In the genomic region with DNA sequence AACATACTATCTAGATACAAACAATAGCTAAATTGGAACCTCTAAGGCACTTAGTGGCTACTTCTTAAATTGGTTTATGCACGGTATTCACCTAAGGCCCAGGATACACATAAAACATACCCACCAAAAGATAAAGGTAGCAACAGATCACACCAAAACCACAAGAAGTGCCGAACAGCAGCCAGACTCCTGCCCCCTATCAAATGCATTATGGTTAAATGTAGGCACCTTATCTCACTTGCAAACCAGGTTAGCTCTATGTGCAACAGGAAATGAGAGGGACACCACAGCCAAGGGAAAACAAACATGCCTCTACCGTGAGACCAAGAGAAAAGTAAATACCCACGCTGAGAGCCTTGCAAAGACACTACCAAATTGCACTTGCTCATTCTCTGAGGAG, we compare ENCODE assay signal across 24 mouse cellular contexts.
DNase-seq lines count a peak whose midpoint lies in the region; ATAC-seq lines count a peak whose summit lies in the region.
"Had no signal": no experiment of that assay in that cellular context is flagged by ENCODE, and none has a peak within 500 bp of the region (broad histone marks: within the 10 kb centered on the region; RNA-seq: fewer than 3 reads in every experiment).

No protein-coding gene starts in this region.

- DNase-seq in lung, postnatal 25 days (ENCODE audit: low spot score): peak; percentile 7
- no peak for DNase-seq in lung, postnatal 14 days
- peak; percentile 57 for DNase-seq in CD4-positive helper T cell, adult 2 months (ENCODE audit: low read depth, low spot score)
- peak; percentile 62 for DNase-seq in naive thymus-derived CD4-positive, alpha-beta T cell, adult 2 months (ENCODE audit: low read depth)
- no peak for DNase-seq in cerebellum, postnatal 4 days (ENCODE audit: low spot score in 2 of 2)
- no peak for DNase-seq in hindbrain, embryonic 11.5 days (ENCODE audit: low spot score)
- no peak for DNase-seq in c-Kit-positive CD71-positive TER-119-positive erythroid progenitor cells, embryonic 14.5 days (ENCODE audit: low spot score)
- DNase-seq: adrenal gland, postnatal 25 days; cerebellum, postnatal 14 days; heart, postnatal 10 days; kidney, adult 18-20 months; kidney, postnatal 4 days; liver, embryonic 13.5 days; lung, embryonic 14.5 days; lung, postnatal 4 days; right cerebral cortex, postnatal 14 days had no signal

- H3K9me3 ChIP-seq in hindbrain, embryonic 11.5 days (ENCODE audit: control insufficient read depth, low read length): no peaks in the 10 kb centered on the region
- H3K9me3 ChIP-seq: embryonic facial prominence, embryonic 15.5 days; heart, embryonic 12.5 days; hindbrain, embryonic 10.5 days; limb, embryonic 13.5 days; liver, embryonic 13.5 days had no signal

- no peak overlapping the region for H3K4me2 ChIP-seq in hindbrain, embryonic 11.5 days (replicated peaks; ENCODE audit: low read depth, low read length)
- H3K4me2 ChIP-seq: embryonic facial prominence, embryonic 15.5 days; heart, embryonic 12.5 days; limb, embryonic 13.5 days; liver, embryonic 13.5 days; lung, embryonic 14.5 days; midbrain, embryonic 11.5 days had no signal

- no peak overlapping the region for H3K9ac ChIP-seq in hindbrain, embryonic 11.5 days (ENCODE audit: low read depth, low read length)
- H3K9ac ChIP-seq: embryonic facial prominence, embryonic 15.5 days; heart, embryonic 12.5 days; limb, embryonic 13.5 days; liver, embryonic 13.5 days; lung, embryonic 14.5 days had no signal

- no peaks in the 10 kb centered on the region for H3K36me3 ChIP-seq in hindbrain, embryonic 11.5 days (ENCODE audit: control insufficient read depth, insufficient read depth, low read length)
- H3K36me3 ChIP-seq: embryonic facial prominence, embryonic 15.5 days; heart, embryonic 12.5 days; hindbrain, embryonic 10.5 days; limb, embryonic 13.5 days; liver, embryonic 13.5 days had no signal

- no peak overlapping the region for H3K4me3 ChIP-seq in hindbrain, embryonic 11.5 days (ENCODE audit: low read depth, low read length)
- H3K4me3 ChIP-seq: embryonic facial prominence, embryonic 15.5 days; heart, embryonic 12.5 days; hindbrain, embryonic 10.5 days; limb, embryonic 13.5 days; liver, embryonic 13.5 days had no signal

- peak; percentile 60 for ATAC-seq in common myeloid progenitor, adult 5-6 weeks (replicated peaks; ENCODE audit: low read depth, poor library complexity, severe bottlenecking)
- ATAC-seq in hindbrain, embryonic 11.5 days (ENCODE audit: low FRiP score): no peak
- ATAC-seq: forebrain, embryonic 14.5 days had no signal

- H3K27ac ChIP-seq in hindbrain, embryonic 11.5 days (ENCODE audit: low read depth, low read length): no peak overlapping the region
- H3K27ac ChIP-seq: embryonic facial prominence, embryonic 15.5 days; hindbrain, embryonic 10.5 days; limb, embryonic 13.5 days; liver, embryonic 13.5 days; stomach, postnatal 0 days had no signal

- no peaks in the 10 kb centered on the region for H3K27me3 ChIP-seq in hindbrain, embryonic 11.5 days (ENCODE audit: control insufficient read depth, insufficient read depth, low read length)
- H3K27me3 ChIP-seq: embryonic facial prominence, embryonic 15.5 days; heart, embryonic 12.5 days; limb, embryonic 13.5 days; liver, embryonic 13.5 days had no signal

- H3K4me1 ChIP-seq in hindbrain, embryonic 11.5 days (replicated peaks; ENCODE audit: control insufficient read depth, insufficient read depth, low read length): no peaks in the 10 kb centered on the region
- H3K4me1 ChIP-seq: embryonic facial prominence, embryonic 15.5 days; heart, embryonic 12.5 days; hindbrain, embryonic 10.5 days; limb, embryonic 13.5 days had no signal

- 84% methylated on average over 4 of the region's 4 CpGs for WGBS in hindbrain, embryonic 11.5 days

Comparison
In these comparisons a context has a peak if more than half of its experiments do, and no peak if none do; other contexts are left out.
1. DNase-seq: peak in lung, postnatal 25 days (single experiment), CD4-positive helper T cell, adult 2 months (single experiment) and naive thymus-derived CD4-positive, alpha-beta T cell, adult 2 months (single experiment); none in lung, postnatal 14 days (single experiment), cerebellum, postnatal 4 days (0 of 2), hindbrain, embryonic 11.5 days (single experiment) and c-Kit-positive CD71-positive TER-119-positive erythroid progenitor cells, embryonic 14.5 days (single experiment).